Mouse (Mus musculus): ENCODE measurements around the gene B230217C12Rik. TPM values are rescaled to one million over a fixed set of nuclear protein-coding genes. Genes with fewer than 3 reads are reported as not detected.

The B230217C12Rik gene
- polyA plus RNA-seq, 1 experiment, result not detected

DNA sequence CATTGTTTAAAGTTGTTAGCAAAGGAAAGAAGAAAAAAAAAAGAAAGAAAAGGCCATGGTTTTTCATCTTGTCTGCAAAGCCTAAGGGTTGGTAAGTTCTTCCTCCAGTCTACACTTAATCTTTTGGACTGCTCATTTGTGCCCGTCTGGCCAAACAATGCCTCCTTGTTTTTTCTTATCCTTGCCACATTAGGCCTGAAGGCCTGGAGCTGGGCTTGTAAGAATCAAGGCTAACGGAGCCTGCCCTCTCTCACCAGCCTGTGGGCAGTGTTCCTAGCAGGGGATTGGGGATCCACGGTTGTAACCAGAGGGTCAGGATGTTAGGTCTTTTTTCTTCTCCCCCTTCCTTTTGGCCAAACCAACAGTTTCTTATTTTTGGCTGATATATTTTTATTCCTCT lies 29.6 kb upstream of the B230217C12Rik start:
- Histone ChIP-seq H3K27ac (ENCODE audit: control insufficient read depth, insufficient read depth, low read depth, low read length, poor library complexity) (no peak overlapping the region), H3K4me3 (replicated peaks; ENCODE audit: control insufficient read depth, low read depth, low read length) (no peak overlapping the region), H3K4me1 (ENCODE audit: control insufficient read depth, insufficient read depth, low read length) (peaks cover 7% of the 10 kb centered on the region)
- WGBS, result 61% methylated on average over 3 of the region's 3 CpGs
- TF ChIP-seq POLR2A (IDR thresholded peaks at IDR 0.05; ENCODE audit: borderline replicate concordance, control insufficient read depth, low read depth, low read length), result no peak

DNA sequence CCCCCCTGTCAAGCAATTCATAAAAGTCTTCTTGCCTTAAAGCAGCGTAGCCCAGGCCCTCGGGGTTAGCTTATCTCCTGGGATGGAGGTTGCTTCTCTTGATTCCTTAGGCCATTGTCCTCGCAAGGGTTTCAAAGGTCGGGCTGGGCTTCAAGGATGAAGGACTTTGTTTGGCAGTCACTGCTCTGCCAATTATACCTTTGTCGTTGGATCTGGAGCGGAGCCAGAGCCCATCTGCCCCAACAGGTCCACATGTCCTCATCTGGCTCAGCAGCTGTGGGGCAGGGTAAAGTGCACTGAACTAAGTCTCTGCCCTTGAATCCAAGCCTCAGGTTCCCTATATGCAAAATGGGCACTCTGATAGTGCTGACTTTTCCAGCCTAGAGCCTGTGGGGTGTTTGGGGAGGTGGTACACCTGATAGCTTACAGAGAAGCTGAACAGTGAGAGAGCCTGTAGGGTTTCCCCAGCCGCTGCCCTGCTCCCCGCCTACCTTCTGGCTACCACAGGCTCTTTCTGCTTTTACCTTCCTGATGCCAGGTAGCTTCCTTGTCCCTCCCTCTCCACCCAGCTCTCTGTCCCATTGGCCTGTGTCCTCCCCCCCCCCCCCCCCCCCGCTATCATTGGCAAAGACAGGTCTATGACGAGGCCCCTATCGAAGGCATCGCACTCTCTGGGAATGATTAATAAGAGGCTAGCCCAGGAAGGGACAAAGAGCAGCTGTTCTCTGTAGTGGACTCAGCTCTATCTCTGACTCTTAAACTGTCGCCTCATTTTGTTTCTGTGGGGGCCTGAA lies 28.8 kb upstream of the B230217C12Rik start:
- peaks cover 10% of the 10 kb centered on the region for H3K4me1 ChIP-seq (ENCODE audit: control insufficient read depth, insufficient read depth, low read length)
- H3K4me3 ChIP-seq (replicated peaks; ENCODE audit: control insufficient read depth, low read depth, low read length), result no peak overlapping the region
- H3K27ac ChIP-seq (ENCODE audit: control insufficient read depth, insufficient read depth, low read depth, low read length, poor library complexity), result no peak overlapping the region
- no peak for TF ChIP-seq POLR2A (IDR thresholded peaks at IDR 0.05; ENCODE audit: borderline replicate concordance, control insufficient read depth, low read depth, low read length)
- TF ChIP-seq CTCF (IDR thresholded peaks at IDR 0.05; ENCODE audit: control insufficient read depth, insufficient read depth, low read length), result no peak
- WGBS, result 73% methylated on average over 13 of the region's 13 CpGs

DNA sequence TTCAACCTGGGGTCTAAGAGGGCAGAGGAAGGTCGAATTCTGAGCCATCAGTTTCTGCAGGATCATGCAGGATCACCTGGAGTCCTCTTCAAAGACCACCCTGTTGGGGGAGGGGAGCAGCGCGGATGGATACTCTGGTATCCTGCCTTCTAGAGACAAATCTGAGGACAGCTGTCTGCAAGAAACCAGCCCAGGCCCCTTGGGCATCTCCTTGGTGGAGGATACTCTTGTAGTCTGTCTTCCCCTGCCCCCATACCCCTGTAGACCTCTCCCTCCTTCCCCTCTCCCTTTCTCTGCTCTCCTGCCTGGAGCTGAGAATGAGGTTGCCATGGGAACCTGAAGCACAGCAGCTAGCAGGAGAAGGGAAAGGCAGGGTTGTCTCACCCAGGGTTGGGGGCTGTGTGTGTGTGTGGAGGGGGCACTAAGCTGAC lies 28.1 kb upstream of the B230217C12Rik start:
- Histone ChIP-seq H3K27ac (ENCODE audit: control insufficient read depth, insufficient read depth, low read depth, low read length, poor library complexity) (no peak overlapping the region), H3K4me1 (ENCODE audit: control insufficient read depth, insufficient read depth, low read length) (peaks cover 13% of the 10 kb centered on the region), H3K4me3 (replicated peaks; ENCODE audit: control insufficient read depth, low read depth, low read length) (no peak overlapping the region)
- no peak for TF ChIP-seq POLR2A (IDR thresholded peaks at IDR 0.05; ENCODE audit: borderline replicate concordance, control insufficient read depth, low read depth, low read length)
- TF ChIP-seq CTCF (IDR thresholded peaks at IDR 0.05; ENCODE audit: control insufficient read depth, insufficient read depth, low read length), result no peak
- 73% methylated on average over 3 of the region's 3 CpGs for WGBS

DNA sequence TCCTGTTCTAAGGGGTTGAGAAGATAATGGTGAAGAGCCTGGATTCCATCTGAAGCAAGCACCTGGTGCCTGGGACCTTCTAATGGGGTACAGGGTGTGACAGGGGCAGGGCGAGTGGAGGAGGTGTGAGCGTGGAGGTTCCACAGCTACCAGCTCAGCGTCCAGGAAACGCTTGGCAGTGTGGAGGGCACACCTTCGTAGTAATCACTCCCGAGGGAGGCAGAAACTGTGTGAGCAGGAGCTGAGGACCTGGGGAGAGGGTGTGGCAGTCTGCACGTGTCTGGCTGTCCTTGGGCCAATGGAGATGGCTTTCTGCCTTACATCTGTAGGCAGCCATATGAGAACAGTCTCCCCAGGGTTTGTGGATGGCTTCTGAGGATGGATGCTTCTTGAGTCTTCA lies 27.5 kb upstream of the B230217C12Rik start:
- TF ChIP-seq POLR2A (IDR thresholded peaks at IDR 0.05; ENCODE audit: borderline replicate concordance, control insufficient read depth, low read depth, low read length), result no peak
- TF ChIP-seq CTCF (IDR thresholded peaks at IDR 0.05; ENCODE audit: control insufficient read depth, insufficient read depth, low read length), result no peak

DNA sequence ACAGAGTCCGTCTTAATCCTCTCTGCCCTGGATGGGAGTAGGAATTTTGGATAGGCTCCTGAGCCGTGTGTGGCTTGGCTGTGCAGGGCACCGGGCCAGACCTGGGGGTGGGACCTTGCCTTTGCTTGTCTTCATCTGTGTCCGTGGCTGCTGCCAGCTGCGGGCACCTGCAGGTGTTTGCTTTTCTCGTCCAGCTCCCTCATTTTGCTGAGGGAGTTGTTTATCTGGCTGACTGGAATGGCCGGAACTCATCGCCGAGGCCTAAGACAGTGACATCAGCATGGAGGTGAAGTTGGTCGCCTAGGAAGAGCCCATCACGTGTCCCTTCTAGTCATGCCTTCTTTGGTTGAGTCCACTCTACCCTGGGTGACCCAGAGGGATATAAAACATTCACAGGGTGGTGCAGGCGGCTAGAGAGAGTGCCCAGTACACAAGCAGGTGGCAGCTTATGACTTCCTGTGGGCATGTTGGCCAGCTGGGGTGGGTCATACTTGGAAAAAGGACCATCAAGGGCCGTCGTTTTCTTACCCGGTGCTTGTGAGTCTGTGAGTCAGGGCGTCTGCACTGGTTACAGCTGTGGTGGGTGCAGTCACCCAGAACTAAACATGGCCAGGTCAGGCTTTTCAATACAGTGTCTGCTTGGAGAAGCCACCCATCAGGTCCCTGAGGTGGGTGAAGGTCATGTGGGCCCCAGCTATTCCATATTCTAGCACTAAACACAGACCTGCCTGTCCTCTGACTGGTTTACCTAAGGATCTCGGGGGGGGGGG lies 26.6 kb upstream of the B230217C12Rik start:
- 81% methylated on average over 17 of the region's 17 CpGs for WGBS
- no peak overlapping the region for H3K4me3 ChIP-seq (replicated peaks; ENCODE audit: control insufficient read depth, low read depth, low read length)
- H3K27ac ChIP-seq (ENCODE audit: control insufficient read depth, insufficient read depth, low read depth, low read length, poor library complexity), result no peak overlapping the region
- TF ChIP-seq CTCF (IDR thresholded peaks at IDR 0.05; ENCODE audit: control insufficient read depth, insufficient read depth, low read length), result no peak
- no peak for TF ChIP-seq POLR2A (IDR thresholded peaks at IDR 0.05; ENCODE audit: borderline replicate concordance, control insufficient read depth, low read depth, low read length)
- H3K4me1 ChIP-seq (ENCODE audit: control insufficient read depth, insufficient read depth, low read length), result peaks cover 21% of the 10 kb centered on the region

More for the DNA sequence above, 27.5 kb upstream of the B230217C12Rik start:
- Histone ChIP-seq H3K4me1 (ENCODE audit: control insufficient read depth, insufficient read depth, low read length) (peaks cover 16% of the 10 kb centered on the region), H3K27ac (ENCODE audit: control insufficient read depth, insufficient read depth, low read depth, low read length, poor library complexity) (no peak overlapping the region), H3K4me3 (replicated peaks; ENCODE audit: control insufficient read depth, low read depth, low read length) (no peak overlapping the region)
- WGBS, result 78% methylated on average over 7 of the region's 7 CpGs

DNA sequence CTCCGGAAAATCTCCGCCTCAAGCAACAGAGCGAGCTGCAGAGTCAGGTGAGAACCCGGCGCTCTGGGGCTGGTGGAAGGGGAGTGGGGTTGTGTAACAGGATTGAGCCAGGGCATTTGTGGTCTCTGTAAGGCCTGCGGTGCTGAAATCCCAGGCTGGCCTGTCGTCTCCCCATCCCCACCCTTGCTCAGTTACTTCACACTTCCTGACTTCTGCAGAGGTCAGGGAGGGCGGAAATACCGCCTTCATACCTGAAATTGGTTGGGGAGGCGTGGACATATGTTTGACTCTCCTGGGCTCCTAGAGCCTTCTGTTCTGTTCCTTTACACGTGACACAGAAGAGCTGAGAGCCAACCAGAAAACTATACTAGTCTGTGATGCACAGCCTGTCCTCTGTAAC lies 24.8 kb upstream of the B230217C12Rik start:
- Histone ChIP-seq H3K4me3 (replicated peaks; ENCODE audit: control insufficient read depth, low read depth, low read length) (no peak overlapping the region), H3K4me1 (ENCODE audit: control insufficient read depth, insufficient read depth, low read length) (peaks cover 23% of the 10 kb centered on the region), H3K27ac (ENCODE audit: control insufficient read depth, insufficient read depth, low read depth, low read length, poor library complexity) (peak overlapping the region; percentile 68)
- TF ChIP-seq POLR2A (IDR thresholded peaks at IDR 0.05; ENCODE audit: borderline replicate concordance, control insufficient read depth, low read depth, low read length) (no peak), CTCF (IDR thresholded peaks at IDR 0.05; ENCODE audit: control insufficient read depth, insufficient read depth, low read length) (no peak)
- 42% methylated on average over 11 of the region's 11 CpGs for WGBS

DNA sequence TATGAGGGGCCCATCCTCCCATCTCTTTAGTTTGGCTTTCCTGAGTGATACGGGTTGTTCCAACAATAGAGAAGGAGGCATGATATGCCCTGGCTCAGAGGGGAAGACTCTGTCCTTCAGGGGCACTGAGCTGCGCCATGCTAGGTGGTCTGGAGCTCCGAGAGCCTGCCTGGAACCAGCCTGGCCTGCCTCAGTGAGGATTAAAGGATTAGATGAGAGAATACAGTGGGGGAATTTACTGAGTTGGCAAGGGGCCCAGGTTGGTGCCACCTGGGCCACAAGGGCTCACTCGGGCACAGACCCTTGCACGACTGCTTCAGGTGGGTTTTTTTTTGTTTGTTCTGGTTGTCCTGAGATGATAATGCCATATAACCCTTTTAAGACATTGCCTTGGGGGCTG lies 24.4 kb upstream of the B230217C12Rik start:
- Histone ChIP-seq H3K4me1 (ENCODE audit: control insufficient read depth, insufficient read depth, low read length) (peaks cover 24% of the 10 kb centered on the region), H3K4me3 (replicated peaks; ENCODE audit: control insufficient read depth, low read depth, low read length) (no peak overlapping the region), H3K27ac (ENCODE audit: control insufficient read depth, insufficient read depth, low read depth, low read length, poor library complexity) (peak overlapping the region; percentile 40; the same call in 1 of the 2 replicates)
- TF ChIP-seq POLR2A (IDR thresholded peaks at IDR 0.05; ENCODE audit: borderline replicate concordance, control insufficient read depth, low read depth, low read length) (no peak), CTCF (IDR thresholded peaks at IDR 0.05; ENCODE audit: control insufficient read depth, insufficient read depth, low read length) (no peak)
- WGBS, result 78% methylated on average over 5 of the region's 5 CpGs

DNA sequence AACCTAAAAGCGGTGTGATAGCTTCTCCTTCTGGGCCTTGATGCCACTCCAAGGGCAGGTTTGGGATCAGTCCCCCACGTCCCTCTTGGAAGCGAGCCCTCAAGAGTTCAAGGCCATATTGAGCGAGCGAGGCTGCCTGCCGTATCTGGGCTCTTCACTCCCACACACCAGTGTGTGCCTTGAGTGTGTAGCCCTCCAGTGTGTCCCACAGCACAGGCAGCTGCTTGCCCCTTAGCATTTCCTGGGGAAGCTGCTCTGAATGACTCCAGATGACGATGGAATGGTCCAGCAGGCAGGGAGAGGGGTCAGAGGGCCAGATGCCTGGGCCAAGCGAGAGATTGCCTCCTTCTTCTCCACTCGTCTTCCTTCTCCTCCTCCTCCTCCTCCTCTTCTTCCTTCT lies 23.7 kb upstream of the B230217C12Rik start:
- Histone ChIP-seq H3K4me3 (replicated peaks; ENCODE audit: control insufficient read depth, low read depth, low read length) (no peak overlapping the region), H3K4me1 (ENCODE audit: control insufficient read depth, insufficient read depth, low read length) (peaks cover 24% of the 10 kb centered on the region), H3K27ac (ENCODE audit: control insufficient read depth, insufficient read depth, low read depth, low read length, poor library complexity) (peak overlapping the region; percentile 2)
- WGBS, result 77% methylated on average over 9 of the region's 9 CpGs
- TF ChIP-seq CTCF (IDR thresholded peaks at IDR 0.05; ENCODE audit: control insufficient read depth, insufficient read depth, low read length) (no peak), POLR2A (IDR thresholded peaks at IDR 0.05; ENCODE audit: borderline replicate concordance, control insufficient read depth, low read depth, low read length) (no peak)

Measured in bone marrow, adult 2 months (tissue).